Mouse (Mus musculus) cerebellum, adult 2 months (tissue): ENCODE measurements at regions not wholly inside any gene's neighbourhood (a gene's known extent, or its start where the extent isn't known, plus 50 kb on each side); places are given as distances from the start of the nearest gene placed in this dataset.

Source experiments
- DNase-seq, 2 experiments: peaks; one replicate each; pipeline ENCODE4 v3.0.0; 2021
- H3K27ac ChIP-seq: fragments of 200-500 bp; 2 replicates; pipeline ENCODE4 v1.5.1; 2012; ENCODE audit warnings: low read length, control low read depth, inconsistent platforms; ENCODE audit not compliant: insufficient read depth
- H3K27me3 ChIP-seq: fragments of 200-500 bp; 2 replicates; pipeline ENCODE4 v1.6.1; 2012; ENCODE audit warnings: inconsistent platforms, mild to moderate bottlenecking, low read length, moderate library complexity; ENCODE audit not compliant: control insufficient read depth, insufficient read depth
- H3K4me1 ChIP-seq: fragments of 200-500 bp; 2 replicates; pipeline ENCODE4 v1.6.1; 2011; ENCODE audit warnings: low read length; ENCODE audit not compliant: control insufficient read depth, insufficient read depth
- H3K4me3 ChIP-seq: fragments of 200-500 bp; replicated peaks from 2 replicates; pipeline ENCODE3; 2011; ENCODE audit warnings: mild to moderate bottlenecking, low read depth, low read length, control low read depth; ENCODE audit not compliant: insufficient read depth
- CTCF ChIP-seq: fragments of 200-500 bp; IDR thresholded peaks from 2 replicates; pipeline ENCODE4 v1.5.1; 2011; ENCODE audit warnings: low read depth, mild to moderate bottlenecking, control low read depth, low read length, moderate library complexity, borderline replicate concordance; ENCODE audit not compliant: insufficient read depth
- POLR2A ChIP-seq: fragments of 200-500 bp; IDR thresholded peaks from 2 replicates; pipeline ENCODE4 v1.6.1; 2011; ENCODE audit warnings: low read length, control low read depth, borderline replicate concordance; ENCODE audit not compliant: insufficient read depth
- WGBS: fragments of 180-500 bp; shearing (Covaris S2); methylation state at CpG from one replicate; pipeline ENCODE4 v1.1.7; 2018; 5-methylcytosine and 5-hydroxymethylcytosine counted together

- Histone ChIP-seq H3K27me3 (no peaks in the 10 kb centered on the region), H3K4me1 (no peaks in the 10 kb centered on the region), H3K4me3 (no peak overlapping the region), H3K27ac (no peak overlapping the region)
- DNase-seq: no peak
- TF ChIP-seq CTCF: no peak
- TF ChIP-seq POLR2A: no peak
- WGBS: 70% methylated on average over 5 of the region's 5 CpGs
These were observed 1417.8 kb downstream of the Stim2 start for GRCm38 (mm10) chr5:55416146-55416545.

GRCm38 (mm10) chr5:55439158-55439557 lies 1440.9 kb downstream of the Stim2 start:
- no peaks in the 10 kb centered on the region for H3K4me1 ChIP-seq
- no peaks in the 10 kb centered on the region for H3K27me3 ChIP-seq
- no peak overlapping the region for H3K4me3 ChIP-seq
- DNase-seq: no peak
- no peak overlapping the region for H3K27ac ChIP-seq
- WGBS: 82% methylated on average over 3 of the region's 3 CpGs
- TF ChIP-seq CTCF: no peak
- TF ChIP-seq POLR2A: no peak

DNA sequence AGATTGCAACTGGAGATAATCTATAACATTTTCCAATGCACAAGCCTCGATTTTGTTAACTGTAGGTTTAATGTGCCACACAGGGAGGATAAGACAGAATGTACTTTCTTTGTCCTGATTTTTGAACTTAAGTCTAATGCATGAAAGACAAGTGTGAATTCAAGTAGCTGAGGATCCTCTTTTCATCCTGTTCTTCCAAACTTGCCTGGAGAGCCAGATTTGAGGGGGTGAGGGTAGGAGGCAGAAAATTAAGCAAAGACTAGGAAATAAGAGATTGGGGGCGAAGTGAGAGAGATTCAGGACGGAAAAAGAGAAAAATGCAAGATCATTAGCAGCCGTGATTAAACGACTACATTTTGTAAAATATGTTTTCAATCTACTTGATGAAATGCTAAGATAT lies 1450.8 kb downstream of the Stim2 start:
- H3K27ac ChIP-seq: no peak overlapping the region
- TF ChIP-seq CTCF: no peak
- no peak for DNase-seq
- H3K27me3 ChIP-seq: no peaks in the 10 kb centered on the region
- no peaks in the 10 kb centered on the region for H3K4me1 ChIP-seq
- H3K4me3 ChIP-seq: no peak overlapping the region
- WGBS: 80% methylated on average over 5 of the region's 5 CpGs
